Mouse (Mus musculus): ENCODE results near the gene Gm14288. TPM values are rescaled to one million over a fixed set of nuclear protein-coding genes. Genes with fewer than 3 reads are reported as not detected.
"Not testable (repeated sequence)": the region's sequence is repeated elsewhere in the genome, so short reads cannot be mapped to it uniquely, and the experiment has no call there.

Gene Gm14288
- 2.4 and 2.7 TPM in 2 replicates for polyA plus RNA-seq (2015; fragmentation: Nextera tagmentation; extraction: Ambion mirVana)

GRCm38 (mm10) chr2:175800993-175801392, at the start of gene Gm14288:
Gene Gm14288, minus strand, starts transcription at chr2:175801093.
- not testable (repeated sequence) for H3K9me3 ChIP-seq; H3K9ac ChIP-seq; H3K36me3 ChIP-seq; H3K27ac ChIP-seq; ATAC-seq (ENCODE audit: low FRiP score); H3K27me3 ChIP-seq; H3K4me3 ChIP-seq; H3K4me1 ChIP-seq (replicated peaks); H3K4me2 ChIP-seq
- WGBS: no CpG with 5 or more reads among the region's 6 CpGs

GRCm38 (mm10) chr2:175741237-175741636, 59.7 kb downstream of the Gm14288 start, which contains the start of gene Gm2007:
Gene Gm2007, plus strand, starts transcription at chr2:175741537.
- not testable (repeated sequence) for H3K36me3 ChIP-seq; H3K27ac ChIP-seq; H3K9ac ChIP-seq; H3K9me3 ChIP-seq; ATAC-seq (ENCODE audit: low FRiP score); H3K4me1 ChIP-seq (replicated peaks); H3K27me3 ChIP-seq; H3K4me3 ChIP-seq; H3K4me2 ChIP-seq
- no CpG with 5 or more reads among the region's 2 CpGs for WGBS

Other genes with a start within 250 kb of the Gm14288 start
- not detected in 2 replicates for gene Gm11007, start 157.1 kb downstream of the Gm14288 start, polyA plus RNA-seq (2015; fragmentation: Nextera tagmentation; extraction: Ambion mirVana)
- 11.8 and 12.4 TPM in 2 replicates for gene Zfp969, start 97.4 kb downstream of the Gm14288 start, polyA plus RNA-seq (2015; fragmentation: Nextera tagmentation; extraction: Ambion mirVana)
- not detected in 2 replicates for gene Gm2007, start 59.6 kb downstream of the Gm14288 start, polyA plus RNA-seq (2015; fragmentation: Nextera tagmentation; extraction: Ambion mirVana)
- gene Gm6710, start 68.1 kb upstream of the Gm14288 start, polyA plus RNA-seq (2015; fragmentation: Nextera tagmentation; extraction: Ambion mirVana): 26.3 and 27.2 TPM in 2 replicates
- 2.2 and 2.5 TPM in 2 replicates for gene Zfp966, start 130.0 kb upstream of the Gm14288 start, polyA plus RNA-seq (2015; fragmentation: Nextera tagmentation; extraction: Ambion mirVana)
- 21.7 and 23.8 TPM in 2 replicates for gene Gm2026, start 164.2 kb upstream of the Gm14288 start, polyA plus RNA-seq (2015; fragmentation: Nextera tagmentation; extraction: Ambion mirVana)